Mouse (Mus musculus): Measurements from ENCODE around the gene Olfr1037. TPM values are rescaled to one million over a fixed set of nuclear protein-coding genes. Genes with fewer than 3 reads are reported as not detected.

The Olfr1037 gene
- total RNA-seq (2023), result not detected in 2 replicates

GRCm38 (mm10) chr2:86087285-86087684 is at the start of gene Olfr1037:
Olfr1037 (minus strand) TSS chr2:86087385.

GRCm38 (mm10) chr2:86135828-86136227 is 48.6 kb upstream of the Olfr1037 start, which contains the start of gene Olfr1039:
Olfr1039 (minus strand) TSS chr2:86135928.

GRCm38 (mm10) chr2:86073692-86074091 is 13.5 kb downstream of the Olfr1037 start, which contains the start of gene Olfr1036:
Olfr1036 (plus strand) TSS chr2:86073992.

GRCm38 (mm10) chr2:86045561-86045960 is 41.6 kb downstream of the Olfr1037 start, which contains the start of gene Olfr1034:
Olfr1034 (plus strand) TSS chr2:86045861.

Other genes with a start within 250 kb of the Olfr1037 start
- gene Olfr1019, start 241.9 kb downstream of the Olfr1037 start, total RNA-seq (2023), result not detected in 2 replicates
- not detected in 2 replicates for gene Olfr1020, start 240.4 kb downstream of the Olfr1037 start, total RNA-seq (2023)
- gene Olfr1022, start 218.8 kb downstream of the Olfr1037 start, total RNA-seq (2023), result not detected in 2 replicates
- gene Olfr1023, start 201.7 kb downstream of the Olfr1037 start, total RNA-seq (2023), result not detected in 2 replicates
- not detected in 2 replicates for gene Olfr1024, start 182.3 kb downstream of the Olfr1037 start, total RNA-seq (2023)
- not detected in 2 replicates for gene Olfr1025-ps1, start 172.2 kb downstream of the Olfr1037 start, total RNA-seq (2023)
- not detected in 2 replicates for gene Olfr1026, start 165.8 kb downstream of the Olfr1037 start, total RNA-seq (2023)
- gene Olfr1028, start 136.9 kb downstream of the Olfr1037 start, total RNA-seq (2023), result 0.13 TPM in 1 of 2 replicates, not detected in the other
- not detected in 2 replicates for gene Olfr1029, start 113.5 kb downstream of the Olfr1037 start, total RNA-seq (2023)
- not detected in 2 replicates for gene Olfr1030, start 108.1 kb downstream of the Olfr1037 start, total RNA-seq (2023)
- not detected in 2 replicates for gene Olfr1031, start 97.1 kb downstream of the Olfr1037 start, total RNA-seq (2023)
- gene Olfr1032, start 81.8 kb downstream of the Olfr1037 start, total RNA-seq (2023), result not detected in 2 replicates
- not detected in 2 replicates for gene Olfr1033, start 66.8 kb downstream of the Olfr1037 start, total RNA-seq (2023)
- gene Olfr1034, start 41.5 kb downstream of the Olfr1037 start, total RNA-seq (2023), result not detected in 2 replicates
- gene Olfr1036, start 13.4 kb downstream of the Olfr1037 start, total RNA-seq (2023), result not detected in 2 replicates
- gene Olfr1039, start 48.5 kb upstream of the Olfr1037 start, total RNA-seq (2023), result not detected in 2 replicates
- gene Olfr1040, start 59.3 kb upstream of the Olfr1037 start, total RNA-seq (2023), result not detected in 2 replicates
- not detected in 2 replicates for gene Olfr1042, start 74.5 kb upstream of the Olfr1037 start, total RNA-seq (2023)
- gene Olfr1043, start 80.1 kb upstream of the Olfr1037 start, total RNA-seq (2023), result not detected in 2 replicates
- gene Olfr1044, start 90.4 kb upstream of the Olfr1037 start, total RNA-seq (2023), result not detected in 2 replicates
- gene Olfr52, start 98.3 kb upstream of the Olfr1037 start, total RNA-seq (2023), result not detected in 2 replicates
- gene Olfr1045, start 115.6 kb upstream of the Olfr1037 start, total RNA-seq (2023), result not detected in 2 replicates
- gene Olfr1046, start 131.9 kb upstream of the Olfr1037 start, total RNA-seq (2023), result not detected in 2 replicates
- not detected in 2 replicates for gene Olfr1047, start 144.0 kb upstream of the Olfr1037 start, total RNA-seq (2023)
- not detected in 2 replicates for gene Olfr1048, start 152.9 kb upstream of the Olfr1037 start, total RNA-seq (2023)
- not detected in 2 replicates for gene Olfr1049, start 170.9 kb upstream of the Olfr1037 start, total RNA-seq (2023)
- gene Olfr1051, start 191.7 kb upstream of the Olfr1037 start, total RNA-seq (2023), result not detected in 2 replicates
- gene Olfr1052, start 205.1 kb upstream of the Olfr1037 start, total RNA-seq (2023), result not detected in 2 replicates
- not detected in 2 replicates for gene Olfr1053, start 227.9 kb upstream of the Olfr1037 start, total RNA-seq (2023)
- gene Olfr1054, start 248.0 kb upstream of the Olfr1037 start, total RNA-seq (2023), result not detected in 2 replicates